Mouse (Mus musculus) lung, adult 18-20 months (tissue): ENCODE data around the gene Cybc1.
A peak's percentile ranks its signal among the peaks of the same experiment; 100 is the strongest.

Source experiments
- DNase-seq, 2 experiments: peaks; one replicate each; pipeline ENCODE4 v3.0.0; 2022; ENCODE audit warnings: mixed read lengths in 2 of 2

Cybc1 gene

DNA sequence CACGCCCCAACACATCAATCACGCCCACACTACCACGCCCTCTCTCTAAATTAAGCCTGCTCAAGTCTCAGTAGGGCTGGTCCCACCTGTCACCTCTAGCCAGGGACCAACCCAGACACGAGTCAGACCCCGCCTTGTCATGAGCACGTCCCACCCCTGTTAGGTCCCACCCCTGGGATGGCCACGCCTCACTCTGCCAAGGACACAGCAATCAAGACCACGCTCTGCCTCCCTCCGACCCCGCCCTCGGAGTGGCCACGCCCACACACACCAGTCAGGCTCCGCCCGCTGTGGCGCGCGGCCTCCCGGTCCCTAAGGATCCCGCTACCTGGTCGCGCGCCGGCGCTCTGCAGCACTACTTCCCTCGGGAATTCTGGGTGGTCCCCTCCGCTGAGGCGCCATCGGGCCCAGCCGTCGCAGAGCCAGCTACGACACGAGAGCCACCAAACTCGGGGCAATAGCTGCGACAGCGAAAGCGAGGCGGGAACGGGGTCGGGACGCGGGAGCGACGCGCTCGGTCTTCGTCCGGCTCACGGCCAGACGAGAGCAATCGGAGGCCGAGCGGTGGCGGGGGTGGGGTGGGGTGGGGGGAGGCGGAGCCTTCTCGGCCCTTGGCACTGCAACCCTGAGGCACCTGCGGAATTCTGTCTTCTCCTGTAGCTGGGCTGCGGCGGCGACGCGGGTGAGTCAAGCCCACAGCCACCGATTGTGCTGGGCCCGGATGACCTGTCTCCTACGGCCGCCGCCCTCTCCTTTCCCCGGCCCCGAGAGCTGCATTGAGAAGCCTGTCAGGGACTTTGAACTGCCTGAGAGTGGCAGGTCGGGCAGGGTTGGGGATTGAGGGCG, 24.7 kb downstream of the Cybc1 start, which contains the start of the genes Hexdc and Ogfod3:
Gene Hexdc, plus strand, starts transcription at position 273 of the 846 bp plus-strand sequence.
Gene Ogfod3, minus strand, starts transcription at position 551 of the 846 bp plus-strand sequence.
- peak; percentile 95 to 97 for DNase-seq

DNA sequence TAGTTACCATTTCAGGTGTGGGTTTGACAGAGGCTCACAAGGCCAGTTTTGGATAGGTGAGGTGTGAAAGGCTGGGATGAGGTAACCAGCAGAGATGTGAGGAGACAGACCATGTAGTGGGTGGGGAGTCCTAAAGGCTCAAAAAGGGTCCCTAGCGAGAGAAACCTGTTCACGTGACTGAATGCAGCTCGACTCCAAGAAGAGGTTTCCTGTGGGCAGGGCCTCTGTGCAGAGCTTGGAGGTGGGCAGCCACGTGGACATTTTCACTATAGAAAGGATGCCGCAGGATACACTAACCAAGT, 25.3 kb downstream of the Cybc1 start:
- DNase-seq, result no peak

DNA sequence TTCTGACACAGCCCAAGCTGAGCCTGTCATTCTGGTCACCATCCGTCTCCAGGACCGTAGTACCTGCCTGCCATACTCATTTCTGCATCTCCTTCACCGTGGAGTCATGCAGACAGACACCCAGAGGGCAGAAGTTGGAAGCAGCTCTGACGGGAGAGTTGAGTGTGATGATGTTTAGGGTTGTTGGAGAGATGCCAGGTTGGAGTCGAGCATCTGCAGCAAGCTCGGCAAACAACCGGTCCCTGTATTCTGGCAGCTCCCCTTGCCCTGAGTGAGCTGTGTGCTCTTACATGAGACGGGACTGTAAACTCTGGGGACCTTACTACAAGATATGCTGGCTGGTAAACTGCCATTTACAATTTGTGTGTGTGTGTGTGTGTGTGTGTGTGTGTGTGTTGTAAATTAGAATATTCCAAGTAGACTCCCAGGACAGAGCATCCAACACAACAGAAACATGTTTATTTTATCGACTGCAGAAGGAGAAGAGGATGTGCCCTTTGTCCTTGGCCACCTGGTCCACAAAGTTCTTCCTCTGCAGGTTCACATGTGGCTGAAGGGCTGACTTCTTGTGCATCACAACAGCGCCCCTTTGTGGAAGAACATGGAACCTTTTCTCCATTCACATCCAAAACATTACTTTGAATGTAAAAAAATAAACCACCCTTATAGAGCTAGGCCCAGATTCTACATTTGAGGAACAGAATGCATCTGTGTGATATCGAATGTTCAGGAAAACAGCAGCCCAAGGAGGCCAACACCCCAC, 27.5 kb downstream of the Cybc1 start:
- DNase-seq, result no peak

GRCm38 (mm10) chr11:121200781-121201180, 28.3 kb downstream of the Cybc1 start:
- no peak for DNase-seq

- no peak for DNase-seq
These were observed 29.3 kb downstream of the Cybc1 start for GRCm38 (mm10) chr11:121199851-121200250.

DNA sequence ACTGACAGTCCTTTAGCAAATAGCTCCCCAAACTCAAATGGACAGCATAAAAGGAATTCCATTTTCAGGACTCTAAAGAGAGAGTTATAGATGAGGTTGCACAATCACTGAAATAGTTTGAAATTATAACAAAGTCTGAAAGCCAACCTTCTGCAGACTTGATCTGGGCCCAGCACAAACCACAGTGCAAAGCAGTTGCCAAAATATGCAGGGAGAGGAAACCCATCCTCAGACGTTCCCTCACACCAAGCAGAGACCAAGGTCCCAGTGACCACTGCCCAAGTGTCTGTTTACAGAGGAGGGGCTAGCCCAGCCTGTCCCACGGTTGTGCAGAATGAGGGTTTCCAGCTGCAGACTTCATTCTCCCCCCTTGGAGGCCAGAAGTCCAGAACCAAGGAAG, 30.5 kb downstream of the Cybc1 start:
- DNase-seq, result no peak

- no peak for DNase-seq
These were observed 35.7 kb downstream of the Cybc1 start for GRCm38 (mm10) chr11:121193415-121193814.

DNA sequence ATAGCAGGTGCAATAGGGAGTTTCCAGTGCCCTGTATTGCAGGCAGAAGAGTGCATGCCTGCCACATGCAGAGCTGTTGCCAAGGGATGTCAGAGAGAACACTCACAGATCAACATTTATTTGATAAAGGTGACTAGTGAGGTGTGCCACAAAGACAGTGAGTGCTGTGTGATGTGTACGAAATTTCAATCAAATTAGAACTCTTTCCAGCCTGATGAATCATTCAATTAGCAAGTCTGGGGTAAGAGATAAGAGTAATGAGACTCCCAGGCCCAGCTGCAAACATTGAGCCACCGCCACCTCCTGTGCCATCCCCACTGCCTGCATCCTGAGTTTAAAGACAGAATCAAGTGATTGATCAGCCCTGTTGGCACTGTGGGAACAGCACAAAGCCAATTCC, 36.4 kb downstream of the Cybc1 start:
- DNase-seq, result no peak

- no peak for DNase-seq
These were observed 39.4 kb downstream of the Cybc1 start for GRCm38 (mm10) chr11:121189681-121190080.

DNA sequence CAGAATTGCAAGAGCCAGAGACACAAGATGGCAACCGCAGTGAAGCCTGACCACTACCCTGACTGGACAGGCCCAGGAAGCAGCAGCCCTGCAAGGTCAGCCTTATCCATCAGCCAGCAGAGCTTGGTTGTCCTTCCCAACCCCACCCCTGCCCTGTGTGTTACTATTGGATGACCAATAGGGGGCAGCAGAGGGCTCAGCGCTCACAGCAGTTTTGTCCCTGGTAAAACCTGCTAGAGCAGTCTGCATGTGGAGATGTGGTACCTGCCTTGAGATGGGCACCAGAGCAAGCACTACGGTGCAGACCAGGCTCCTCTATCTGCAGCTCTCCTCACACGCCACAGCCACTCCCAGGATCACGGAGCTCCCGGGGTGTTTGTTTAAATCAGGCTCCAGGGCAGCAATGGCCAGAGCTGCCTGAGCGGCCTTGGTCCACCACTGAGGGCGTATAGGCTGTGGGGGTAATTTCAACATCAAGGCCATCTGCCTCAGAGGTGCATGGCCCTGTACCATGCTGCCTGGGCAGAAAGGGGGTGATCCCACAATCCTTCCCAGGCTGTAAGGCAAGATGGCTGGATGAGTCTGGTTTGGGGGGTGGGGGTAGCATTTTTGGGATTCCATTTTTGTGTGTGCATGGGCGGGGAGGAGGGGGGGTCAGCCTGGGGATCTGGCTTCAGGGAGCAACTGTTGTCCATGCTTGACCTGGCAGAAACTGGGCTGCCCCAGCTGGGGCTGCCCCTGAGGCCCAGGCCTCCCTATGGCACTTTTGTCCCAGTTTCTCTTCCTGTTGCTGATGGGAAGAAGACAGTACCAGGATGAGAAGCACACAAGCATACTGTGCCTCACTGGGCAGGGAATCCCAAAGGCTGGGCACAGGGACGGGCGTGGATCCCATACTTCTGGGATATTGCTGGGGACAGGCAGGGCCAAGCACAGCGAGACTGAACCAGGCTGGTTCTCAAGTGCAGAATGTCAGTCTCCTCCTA, 52.5 kb downstream of the Cybc1 start:
- peak; percentile 39 to 59 for DNase-seq

GRCm38 (mm10) chr11:121174234-121174633, 54.9 kb downstream of the Cybc1 start:
- no peak for DNase-seq

DNA sequence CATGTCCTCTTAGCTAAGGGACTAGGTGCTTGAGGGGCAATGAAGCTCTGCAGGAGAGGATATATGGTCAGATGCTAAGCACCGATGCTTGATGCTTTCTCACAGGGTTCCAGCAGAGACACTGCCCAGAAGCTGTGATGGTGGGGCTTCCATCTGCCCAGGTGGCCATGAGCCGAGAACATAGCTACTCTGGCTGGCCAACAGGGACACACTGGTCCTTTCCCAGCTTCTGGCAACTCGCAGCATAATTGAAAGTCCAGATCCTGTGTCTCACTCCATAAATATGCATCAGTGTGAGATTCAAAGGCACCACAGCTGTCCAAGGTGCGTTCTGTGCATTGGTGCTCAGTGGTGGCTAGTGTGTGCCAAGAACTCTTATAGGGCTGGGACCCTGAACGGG, 55.9 kb downstream of the Cybc1 start:
- no peak for DNase-seq
